Mouse (Mus musculus): ENCODE results near the gene Asrgl1. TPM values are rescaled to one million over a fixed set of nuclear protein-coding genes. Genes with fewer than 3 reads are reported as not detected.

Asrgl1 gene
- polyA plus RNA-seq, 1 experiment from 2014 or later, result 16.8 TPM

DNA sequence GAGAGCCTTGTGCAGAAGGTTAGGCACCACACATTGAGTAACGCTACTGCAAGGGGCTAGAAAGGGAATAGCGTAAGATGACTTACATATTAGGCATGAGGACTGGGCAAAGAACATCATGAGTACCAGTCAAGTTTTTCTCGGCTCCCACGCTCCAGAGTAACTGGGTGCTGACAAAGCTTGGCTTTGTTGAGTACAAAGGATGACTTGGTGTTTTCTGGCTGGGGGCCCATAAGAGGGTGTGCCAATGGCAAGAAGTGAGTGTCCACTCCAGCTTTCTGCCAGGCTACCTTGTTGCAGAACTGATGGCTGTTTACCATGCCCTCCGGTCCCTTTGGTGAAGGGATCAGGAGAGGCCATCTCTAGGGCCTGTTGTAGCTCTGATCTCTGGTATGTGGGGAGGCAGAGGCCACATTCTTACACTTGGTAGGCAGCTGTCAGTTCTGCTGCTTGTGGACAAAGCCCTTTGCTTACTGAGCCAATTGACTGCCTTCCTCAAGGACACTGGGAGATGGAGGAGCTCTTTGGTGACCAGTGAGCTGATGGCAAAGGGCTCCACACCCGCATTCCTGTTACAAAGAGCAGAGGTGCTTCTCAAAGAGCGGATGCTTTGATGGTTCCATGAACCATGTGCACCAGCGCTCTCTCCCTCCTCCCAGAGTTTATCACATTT, 74.1 kb downstream of the Asrgl1 start:
- H3K27ac ChIP-seq (replicated peaks), result no peak overlapping the region; the same call in 1 of the 2 replicates
- 92% methylated on average over 8 of the region's 8 CpGs for WGBS
- no peaks in the 10 kb centered on the region for H3K9me3 ChIP-seq (replicated peaks)
- H3K4me1 ChIP-seq, result peaks cover 11% of the 10 kb centered on the region
- no peaks in the 10 kb centered on the region for H3K36me3 ChIP-seq
- H3K27me3 ChIP-seq (ENCODE audit: low read depth, poor library complexity, severe bottlenecking), result no peaks in the 10 kb centered on the region
- DNase-seq (ENCODE audit: low spot score), result no peak
- no peak overlapping the region for H3K4me3 ChIP-seq

DNA sequence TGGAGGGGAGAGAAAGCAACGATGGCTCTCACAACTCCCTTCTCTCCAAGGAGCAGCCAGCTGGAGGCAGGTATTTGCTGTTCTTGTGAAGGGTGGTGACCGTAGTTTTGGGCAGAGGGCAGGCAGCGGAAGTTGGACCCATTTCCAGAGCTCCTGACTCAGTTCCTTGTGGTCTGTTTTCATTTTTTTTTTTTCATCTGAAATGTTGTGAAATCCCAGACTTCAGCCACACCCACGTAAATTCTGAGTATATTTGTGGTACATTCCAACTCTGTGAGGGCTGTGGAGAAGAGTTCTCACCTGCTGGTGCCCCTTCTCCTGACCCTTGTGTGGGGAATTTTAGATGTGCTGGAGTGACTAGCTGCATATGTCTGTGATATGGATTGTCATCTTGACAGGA, 75.3 kb downstream of the Asrgl1 start:
- Histone ChIP-seq H3K4me3 (no peak overlapping the region), H3K9me3 (replicated peaks) (no peaks in the 10 kb centered on the region)
- 74% methylated on average over 4 of the region's 4 CpGs for WGBS

More for the DNA sequence above, 75.3 kb downstream of the Asrgl1 start:
- Histone ChIP-seq H3K27me3 (ENCODE audit: low read depth, poor library complexity, severe bottlenecking) (no peaks in the 10 kb centered on the region), H3K36me3 (no peaks in the 10 kb centered on the region), H3K27ac (replicated peaks) (no peak overlapping the region), H3K4me1 (0 out of 2 replicates have a peak, but pooled peaks cover 3% of the 10 kb centered on the region)
- no peak for DNase-seq (ENCODE audit: low spot score)

Other genes starting within 250 kb of the Asrgl1 start
- gene 1810009A15Rik, start 246.8 kb downstream of the Asrgl1 start, polyA plus RNA-seq (2016; fragmentation: Nextera tagmentation; extraction: Ambion mirVana), result 134 and 159 TPM in 2 replicates
- 0.17 TPM in 1 of 2 replicates, not detected in the other for gene Gm49416, start 246.7 kb downstream of the Asrgl1 start, polyA plus RNA-seq (2016; fragmentation: Nextera tagmentation; extraction: Ambion mirVana)
- 54.8 and 56.7 TPM in 2 replicates for gene Ints5, start 242.6 kb downstream of the Asrgl1 start, polyA plus RNA-seq (2016; fragmentation: Nextera tagmentation; extraction: Ambion mirVana)
- 118 and 120 TPM in 2 replicates for gene Ganab, start 237.6 kb downstream of the Asrgl1 start, polyA plus RNA-seq (2016; fragmentation: Nextera tagmentation; extraction: Ambion mirVana)
- 58.7 and 64.0 TPM in 2 replicates for gene B3gat3, start 215.3 kb downstream of the Asrgl1 start, polyA plus RNA-seq (2016; fragmentation: Nextera tagmentation; extraction: Ambion mirVana)
- 3.5 and 4.2 TPM in 2 replicates for gene Rom1, start 206.3 kb downstream of the Asrgl1 start, polyA plus RNA-seq (2016; fragmentation: Nextera tagmentation; extraction: Ambion mirVana)
- 22.9 and 23.5 TPM in 2 replicates for gene Eml3, start 206.1 kb downstream of the Asrgl1 start, polyA plus RNA-seq (2016; fragmentation: Nextera tagmentation; extraction: Ambion mirVana)
- gene Mta2, start 193.8 kb downstream of the Asrgl1 start, polyA plus RNA-seq (2016; fragmentation: Nextera tagmentation; extraction: Ambion mirVana), result 178 and 191 TPM in 2 replicates
- gene Tut1, start 181.8 kb downstream of the Asrgl1 start, polyA plus RNA-seq (2016; fragmentation: Nextera tagmentation; extraction: Ambion mirVana), result 36.5 and 40.2 TPM in 2 replicates
- 438 and 514 TPM in 2 replicates for gene Eef1g, start 168.6 kb downstream of the Asrgl1 start, polyA plus RNA-seq (2016; fragmentation: Nextera tagmentation; extraction: Ambion mirVana)
- 6.6 and 8.8 TPM in 2 replicates for gene Ahnak, start 146.4 kb downstream of the Asrgl1 start, polyA plus RNA-seq (2016; fragmentation: Nextera tagmentation; extraction: Ambion mirVana)
- not detected in 2 replicates for gene Scgb1a1, start 47.7 kb downstream of the Asrgl1 start, polyA plus RNA-seq (2016; fragmentation: Nextera tagmentation; extraction: Ambion mirVana)

Measured in midbrain, embryonic 10.5 days (tissue).